Mouse (Mus musculus): Measurements from ENCODE around the gene Krt7. TPM values are rescaled to one million over a fixed set of nuclear protein-coding genes. Genes with fewer than 3 reads are reported as not detected.

The Krt7 gene
- 1 to 10 TPM; 1.9 to 4.1 TPM for total RNA-seq (2021)
- long read RNA-seq, experiment 1, full-length matches to known transcripts: 3 of 3 reads
- long read RNA-seq, experiment 1, partial matches to known transcripts: 0 of 3 reads
- long read RNA-seq, experiment 1, other reads (novel, unspliced or antisense): 0 of 3 reads
- long read RNA-seq, experiment 2, full-length matches to known transcripts: 2 of 2 reads
- long read RNA-seq, experiment 2, partial matches to known transcripts: 0 of 2 reads
- long read RNA-seq, experiment 2, other reads (novel, unspliced or antisense): 0 of 2 reads

GRCm38 (mm10) chr15:101410775-101411174, at the start of gene Krt7:
Krt7 (plus strand) TSS chr15:101411043.
- no peak for DNase-seq

GRCm38 (mm10) chr15:101362393-101363010, 48.3 kb upstream of the Krt7 start:
- no peak for DNase-seq

- no peak for DNase-seq
Measured at GRCm38 (mm10) chr15:101363933-101364332, 46.9 kb upstream of the Krt7 start.

DNA sequence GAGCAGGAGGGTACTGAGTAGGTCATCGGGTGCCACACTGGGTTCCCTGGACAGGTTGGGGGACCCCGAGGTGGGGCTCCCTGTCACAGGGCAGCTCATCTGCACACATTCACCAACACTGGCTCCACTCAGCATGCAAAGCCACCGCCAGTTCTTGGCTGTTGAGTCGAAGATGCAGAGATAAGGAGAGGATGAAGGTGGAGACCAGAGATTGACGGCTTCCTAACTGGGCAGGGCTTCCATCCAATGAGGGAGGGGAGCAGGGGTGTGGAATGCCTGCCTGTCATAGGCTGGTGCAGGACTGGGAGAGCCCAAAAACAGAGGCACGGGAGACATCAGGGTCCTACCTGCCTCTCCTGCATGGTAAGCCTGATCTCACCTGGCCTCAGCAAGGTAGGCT, 46.4 kb upstream of the Krt7 start:
- peak in 1 of 2 experiments; percentile 19 for DNase-seq

DNA sequence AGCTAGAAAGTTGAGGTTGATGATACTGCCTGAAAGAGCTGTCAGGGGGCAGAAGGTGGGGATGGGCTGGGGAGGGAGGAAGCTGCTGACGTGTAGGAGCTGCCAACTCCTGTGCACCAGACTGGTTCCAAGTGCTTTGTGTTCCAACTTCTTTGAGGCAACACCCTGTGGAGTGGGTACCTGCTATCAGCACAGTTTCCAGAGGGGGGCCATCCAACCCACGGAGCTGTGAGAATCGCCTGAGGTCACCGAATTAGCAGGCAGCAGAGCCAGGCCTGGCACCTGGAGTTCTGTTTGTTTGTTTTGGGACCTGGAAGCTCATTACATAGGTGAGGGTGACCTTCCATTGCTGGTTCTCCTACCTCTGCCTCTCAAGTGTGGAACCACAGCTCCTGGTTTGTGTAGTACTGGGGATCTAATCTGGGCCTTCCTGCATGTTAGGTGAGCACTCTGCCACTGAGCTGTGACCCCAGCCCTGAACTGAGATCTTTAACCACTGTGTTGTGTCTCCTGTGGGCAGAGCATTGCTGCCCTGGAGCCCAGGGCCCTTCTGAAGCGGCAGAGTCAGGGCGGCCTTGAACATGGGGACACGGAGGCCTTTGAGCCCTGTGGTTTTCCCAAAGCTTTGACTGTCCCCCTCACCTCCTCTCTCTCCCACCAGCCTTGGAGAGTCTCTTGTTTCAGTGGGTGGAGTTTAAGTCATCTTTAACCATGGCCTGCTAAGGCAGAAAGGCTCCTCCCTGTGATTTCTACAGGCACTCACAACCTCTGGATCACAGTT, 45.8 kb upstream of the Krt7 start:
- DNase-seq: peak in 1 of 2 experiments; percentile 27

- no peak for DNase-seq
Measured at GRCm38 (mm10) chr15:101365721-101366120, 45.1 kb upstream of the Krt7 start.

DNA sequence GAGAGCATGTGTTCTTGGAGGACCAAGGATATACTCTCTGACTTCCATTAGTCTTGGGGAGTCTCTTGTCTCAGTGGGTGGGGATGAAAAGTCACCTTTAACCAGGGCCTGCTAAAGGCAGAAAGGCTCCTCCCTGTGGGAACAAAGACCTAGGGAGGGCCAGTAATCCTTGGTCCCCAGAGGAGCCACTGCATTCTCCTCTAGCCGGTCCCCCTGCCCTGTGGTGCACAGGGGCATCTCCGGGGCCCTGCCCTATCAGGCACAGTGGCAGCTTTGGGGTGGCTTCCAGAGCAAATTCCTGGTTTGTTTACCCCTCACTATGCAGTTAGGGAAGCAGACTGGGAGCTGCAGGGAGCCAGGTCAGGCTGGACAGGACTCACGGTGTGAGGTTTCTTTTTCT, 44.4 kb upstream of the Krt7 start:
- DNase-seq: peak in 1 of 2 experiments; percentile 21

- no peak for DNase-seq
Measured at GRCm38 (mm10) chr15:101366926-101367325, 43.9 kb upstream of the Krt7 start.

GRCm38 (mm10) chr15:101367497-101367896, 43.3 kb upstream of the Krt7 start:
- DNase-seq: peak in 1 of 2 experiments; percentile 30

- peak in 1 of 2 experiments; percentile 24 for DNase-seq
Measured at GRCm38 (mm10) chr15:101368015-101368414, 42.8 kb upstream of the Krt7 start.

GRCm38 (mm10) chr15:101368502-101369381, 42.1 kb upstream of the Krt7 start:
- DNase-seq: peak in 1 of 2 experiments; percentile 53

- DNase-seq: peak; percentile 52 to 66
Measured at GRCm38 (mm10) chr15:101369382-101370100, 41.3 kb upstream of the Krt7 start.

- DNase-seq: peak; percentile 92 to 95
Measured at GRCm38 (mm10) chr15:101370101-101370911, 40.5 kb upstream of the Krt7 start, which contains the start of gene Krt80. Krt80 (minus strand) TSS chr15:101370162.

DNA sequence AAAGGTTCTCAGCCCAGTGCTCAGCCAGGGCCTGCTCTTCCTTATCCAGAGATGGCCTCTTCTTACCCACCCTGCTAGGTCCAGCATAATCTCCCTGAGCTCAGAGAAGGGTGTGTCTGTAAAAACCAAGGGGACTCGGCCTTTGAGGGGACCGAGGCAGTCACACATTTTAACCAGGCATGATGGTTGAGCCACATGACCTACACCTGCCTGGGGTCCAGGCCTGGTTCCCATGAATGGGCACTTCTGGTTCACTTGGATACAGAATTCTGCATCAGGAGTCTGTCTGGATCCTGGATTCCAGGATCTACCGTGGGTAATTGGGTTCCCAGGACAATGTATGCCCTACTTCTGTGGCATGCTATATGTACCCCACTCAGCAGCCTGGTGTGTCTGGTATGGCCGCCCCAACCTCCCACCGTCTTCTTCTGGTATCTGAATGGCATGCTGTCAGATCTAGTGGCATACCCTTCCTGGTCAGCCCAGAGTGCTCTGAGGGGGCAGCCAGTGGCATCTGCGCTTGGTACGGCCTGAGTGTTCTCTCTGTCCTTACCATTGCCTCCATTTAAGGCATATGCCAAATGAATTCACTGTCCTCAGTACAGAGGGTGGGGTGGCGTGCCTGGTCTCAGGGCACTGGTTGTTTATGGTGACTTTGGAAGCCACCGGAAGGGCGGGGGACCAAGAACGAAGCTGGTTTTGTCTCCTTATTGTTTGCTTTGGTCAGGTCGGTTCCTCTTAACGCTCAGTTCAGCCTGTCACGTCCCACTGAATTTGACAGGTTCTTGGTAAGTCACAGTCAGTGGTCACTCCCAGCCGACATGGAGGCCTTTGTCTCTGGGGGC, 39.5 kb upstream of the Krt7 start:
- no peak for DNase-seq

DNA sequence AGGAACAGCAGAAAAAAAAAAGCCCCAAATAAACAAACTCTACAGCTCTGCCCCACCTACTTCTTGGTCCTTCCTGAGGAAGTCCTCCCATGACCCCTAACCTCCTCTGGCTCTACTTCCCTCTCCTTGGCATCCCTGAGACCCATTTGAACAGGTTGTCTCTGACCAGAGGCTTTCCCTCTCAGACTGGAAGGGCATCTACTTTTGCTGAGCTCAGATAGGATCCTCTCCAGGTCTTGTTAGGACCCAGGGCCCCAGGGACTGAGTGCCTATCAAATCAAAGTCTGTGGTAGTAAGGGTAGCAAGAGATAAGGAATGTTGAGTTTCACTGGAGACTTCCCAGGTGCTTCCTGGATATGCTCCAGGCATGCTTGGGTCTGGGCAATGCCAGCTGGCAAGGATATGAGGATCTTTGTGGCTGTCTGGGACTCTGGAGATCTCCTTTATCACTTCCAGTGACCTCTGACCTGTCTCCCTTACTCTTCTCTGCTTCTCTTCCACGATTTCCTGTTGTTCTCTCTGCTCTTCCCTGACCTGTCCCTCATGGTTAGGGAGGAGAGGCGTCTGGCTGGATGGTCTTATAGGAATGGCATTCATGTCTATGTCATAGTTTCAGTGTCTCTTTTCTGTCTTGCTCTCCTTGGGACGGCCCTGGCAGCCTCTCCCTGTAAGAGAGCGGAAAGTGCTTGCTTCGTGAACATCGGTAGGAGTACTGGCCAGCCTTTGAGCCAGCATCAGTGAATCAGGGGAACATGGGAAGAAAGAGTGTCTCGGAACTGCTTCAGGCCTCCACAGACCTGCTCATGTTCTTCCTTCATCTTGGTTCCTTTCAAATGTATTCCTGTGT, 38.5 kb upstream of the Krt7 start:
- DNase-seq: peak; percentile 58 to 66

GRCm38 (mm10) chr15:101373286-101373898, 37.5 kb upstream of the Krt7 start:
- no peak for DNase-seq

DNA sequence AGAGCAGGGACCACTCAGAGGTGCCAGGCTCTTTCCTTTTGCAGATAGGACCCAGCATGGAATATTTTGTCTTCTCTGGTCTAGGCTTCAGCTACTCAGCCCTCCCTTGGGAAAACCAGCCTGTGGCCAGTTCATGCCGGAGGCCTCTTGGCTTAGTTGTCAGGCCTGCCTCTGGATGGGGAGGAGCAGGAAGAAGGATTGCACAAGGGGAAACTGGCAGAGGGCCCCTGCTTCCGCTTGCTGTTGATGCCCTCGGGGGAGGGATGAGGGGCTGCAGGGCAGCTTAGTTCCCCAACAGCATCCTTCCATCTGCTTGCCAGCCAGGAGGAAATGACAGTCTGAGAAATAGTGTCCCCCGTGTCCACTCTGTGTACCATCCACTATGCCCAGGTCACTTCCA, 36.0 kb upstream of the Krt7 start:
- peak; percentile 79 to 90 for DNase-seq
